Mouse (Mus musculus) pancreas, adult 10 weeks (tissue): ENCODE measurements around the gene Gm21985. TPM values are rescaled to one million over a fixed set of nuclear protein-coding genes. Genes with fewer than 3 reads are reported as not detected.

Experiments
- polyA plus RNA-seq: library from polyadenylated mRNA; stranded (reverse); fragments of 350-450 nt; fragmentation: Illumina TruSeq; extraction: RNeasy Lipid Tissue Mini Kit (QIAGEN cat#74804); gene quantifications from one replicate; pipeline ENCODE4 v1.2.3, GENCODE M21; 2015; ENCODE audit warnings: low read depth, low replicate concordance; ENCODE audit not compliant: insufficient read depth

Gene Gm21985
- polyA plus RNA-seq, result not detected

GRCm38 (mm10) chr2:112266242-112266592, at the start of gene Gm21985:
Gene Gm21985 (plus strand): TSS chr2:112266314.

GRCm38 (mm10) chr2:112239212-112239934, 26.7 kb upstream of the Gm21985 start, which contains the start of gene Lpcat4:
Gene Lpcat4 (plus strand): TSS chr2:112239468.

GRCm38 (mm10) chr2:112259241-112259962, 6.7 kb upstream of the Gm21985 start, which contains the start of gene Nutm1:
Gene Nutm1 (minus strand): TSS chr2:112259291.

GRCm38 (mm10) chr2:112261748-112262653, 4.1 kb upstream of the Gm21985 start, which contains the start of gene Nop10:
Gene Nop10 (plus strand): TSS chr2:112261926.

GRCm38 (mm10) chr2:112265448-112266241, 469 bp upstream of the Gm21985 start, which contains the start of gene Slc12a6:
Gene Slc12a6 (plus strand): TSS chr2:112265825.

GRCm38 (mm10) chr2:112367726-112368673, 101.9 kb downstream of the Gm21985 start, which contains the start of gene Emc4:
Gene Emc4 (minus strand): TSS chr2:112368027.

GRCm38 (mm10) chr2:112378973-112379898, 113.1 kb downstream of the Gm21985 start, which contains the start of gene Katnbl1:
Gene Katnbl1 (plus strand): TSS chr2:112379211.

GRCm38 (mm10) chr2:112454862-112455564, 188.9 kb downstream of the Gm21985 start, which contains the start of gene Emc7:
Gene Emc7 (plus strand): TSS chr2:112454997.

Other genes starting within 250 kb of the Gm21985 start
- not detected for gene Olfr1311, start 241.9 kb upstream of the Gm21985 start, polyA plus RNA-seq
- not detected for gene Olfr1312, start 216.1 kb upstream of the Gm21985 start, polyA plus RNA-seq
- not detected for gene Olfr1313, start 188.5 kb upstream of the Gm21985 start, polyA plus RNA-seq
- gene Olfr1314, start 169.5 kb upstream of the Gm21985 start, polyA plus RNA-seq, result not detected
- gene Olfr1315-ps1, start 150.9 kb upstream of the Gm21985 start, polyA plus RNA-seq, result not detected
- not detected for gene Olfr1316, start 131.3 kb upstream of the Gm21985 start, polyA plus RNA-seq
- gene Olfr1317, start 126.0 kb upstream of the Gm21985 start, polyA plus RNA-seq, result not detected
- gene Olfr1318, start 112.1 kb upstream of the Gm21985 start, polyA plus RNA-seq, result not detected
- gene Lpcat4, start 26.8 kb upstream of the Gm21985 start, polyA plus RNA-seq, result 4.5 TPM
- not detected for gene Nutm1, start 7.0 kb upstream of the Gm21985 start, polyA plus RNA-seq
- 25.2 TPM for gene Nop10, start 4.4 kb upstream of the Gm21985 start, polyA plus RNA-seq
- 9.5 TPM for gene Slc12a6, start 489 bp upstream of the Gm21985 start, polyA plus RNA-seq
- 17.5 TPM for gene Emc4, start 101.7 kb downstream of the Gm21985 start, polyA plus RNA-seq
- gene Katnbl1, start 112.9 kb downstream of the Gm21985 start, polyA plus RNA-seq, result 3.3 TPM
- gene Emc7, start 188.7 kb downstream of the Gm21985 start, polyA plus RNA-seq, result 4.3 TPM
- not detected for gene Chrm5, start 214.5 kb downstream of the Gm21985 start, polyA plus RNA-seq
- 4.9 TPM for gene Aven, start 226.7 kb downstream of the Gm21985 start, polyA plus RNA-seq